Mouse (Mus musculus) embryonic facial prominence, embryonic 13.5 days (tissue): ENCODE results near the gene Il6st. TPM values are rescaled to one million over a fixed set of nuclear protein-coding genes. Genes with fewer than 3 reads are reported as not detected.

ENCODE experiments used
- ATAC-seq: fragments of 200-750 bp; cut with Nextera tagmentation; 2 replicates; pipeline ENCODE4 v1.8.0; 2017; ENCODE audit warnings: low read depth; ENCODE audit not compliant: insufficient number of reproducible peaks, insufficient read depth, low FRiP score, low TSS enrichment
- H3K27ac ChIP-seq: fragments of 300-500 bp; sonication (generic); 2 replicates; pipeline ENCODE4 v1.5.1; 2015; ENCODE audit warnings: moderate library complexity, mild to moderate bottlenecking, inconsistent platforms
- H3K27me3 ChIP-seq: fragments of 300-500 bp; sonication (generic); 2 replicates; pipeline ENCODE4 v1.6.1; 2015; ENCODE audit warnings: mild to moderate bottlenecking, inconsistent platforms
- H3K36me3 ChIP-seq: fragments of 300-500 bp; sonication (generic); 2 replicates; pipeline ENCODE4 v1.6.1; 2015; ENCODE audit warnings: mild to moderate bottlenecking, inconsistent platforms
- H3K4me1 ChIP-seq: fragments of 300-500 bp; sonication (generic); 2 replicates; pipeline ENCODE4 v1.6.1; 2015; ENCODE audit warnings: inconsistent platforms
- H3K4me2 ChIP-seq: fragments of 300-500 bp; sonication (generic); 2 replicates; pipeline ENCODE4 v1.6.1; 2015; ENCODE audit warnings: moderate library complexity, mild to moderate bottlenecking, inconsistent platforms
- H3K4me3 ChIP-seq: fragments of 300-500 bp; sonication (generic); 2 replicates; pipeline ENCODE4 v1.5.1; 2015; ENCODE audit warnings: mild to moderate bottlenecking, inconsistent platforms
- H3K9ac ChIP-seq: fragments of 300-500 bp; sonication (generic); 2 replicates; pipeline ENCODE4 v1.6.1; 2015; ENCODE audit warnings: mild to moderate bottlenecking, inconsistent platforms
- H3K9me3 ChIP-seq: fragments of 300-500 bp; sonication (generic); 2 replicates; pipeline ENCODE4 v1.6.1; 2016; ENCODE audit warnings: inconsistent platforms
- WGBS: fragments of 180-500 bp; shearing (Covaris S2); methylation state at CpG from one replicate; pipeline ENCODE4 v1.1.7; 2015; ENCODE audit warnings: mixed read lengths; 5-methylcytosine and 5-hydroxymethylcytosine counted together
- polyA plus RNA-seq: library from polyadenylated mRNA; unstranded; fragments of >200 nt; fragmentation: Nextera tagmentation; extraction: Ambion mirVana; gene quantifications from 2 replicates; pipeline ENCODE4 v1.2.1, GENCODE M21; 2015

Gene Il6st
- polyA plus RNA-seq, 1 experiment from 2014 or later = 28.1 TPM

- no peak for ATAC-seq
- Histone ChIP-seq H3K4me2 (no peak overlapping the region), H3K9ac (no peak overlapping the region), H3K36me3 (no peaks in the 10 kb centered on the region), H3K4me1 (no peaks in the 10 kb centered on the region), H3K4me3 (no peak overlapping the region), H3K27ac (no peak overlapping the region), H3K9me3 (no peaks in the 10 kb centered on the region), H3K27me3 (no peaks in the 10 kb centered on the region)
- 91% methylated on average over 11 of the region's 15 CpGs for WGBS
Observed at GRCm38 (mm10) chr13:112427521-112427920, 36.3 kb upstream of the Il6st start.

DNA sequence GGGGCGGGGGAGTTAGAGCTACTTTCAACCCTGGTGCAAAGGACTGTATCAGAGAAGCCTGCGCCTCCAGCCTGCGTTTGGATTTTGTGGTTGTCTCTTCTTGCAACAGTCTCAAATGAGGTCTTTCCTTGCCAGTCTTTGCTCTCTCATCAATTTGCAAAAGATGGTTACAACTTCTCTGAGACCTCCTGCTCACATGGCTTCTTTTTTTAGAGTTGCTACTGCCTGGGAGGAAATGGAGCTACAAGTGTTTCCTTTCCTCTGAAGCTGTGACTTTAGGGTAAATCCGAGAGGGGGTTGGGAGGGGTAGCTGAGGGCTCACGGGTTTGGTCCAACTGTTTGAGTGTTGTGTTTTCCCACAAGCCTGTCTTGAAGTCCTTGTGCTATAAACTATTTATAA, 30.6 kb upstream of the Il6st start:
- H3K4me2 ChIP-seq = no peak overlapping the region
- no peak for ATAC-seq
- H3K9ac ChIP-seq = no peak overlapping the region
- H3K27me3 ChIP-seq = no peaks in the 10 kb centered on the region
- 52% methylated on average over 5 of the region's 5 CpGs for WGBS
- H3K4me1 ChIP-seq = peaks cover 14% of the 10 kb centered on the region
- no peak overlapping the region for H3K4me3 ChIP-seq
- no peak overlapping the region for H3K27ac ChIP-seq
- H3K36me3 ChIP-seq = no peaks in the 10 kb centered on the region
- no peaks in the 10 kb centered on the region for H3K9me3 ChIP-seq

GRCm38 (mm10) chr13:112435241-112436075, 28.4 kb upstream of the Il6st start:
- Histone ChIP-seq H3K4me1 (peaks cover 28% of the 10 kb centered on the region), H3K36me3 (no peaks in the 10 kb centered on the region), H3K9ac (no peak overlapping the region), H3K9me3 (no peaks in the 10 kb centered on the region), H3K27ac (no peak overlapping the region), H3K27me3 (no peaks in the 10 kb centered on the region), H3K4me2 (no peak overlapping the region), H3K4me3 (no peak overlapping the region)
- no peak for ATAC-seq
- 61% methylated on average over 8 of the region's 8 CpGs for WGBS

GRCm38 (mm10) chr13:112436288-112436687, 27.6 kb upstream of the Il6st start:
- H3K27ac ChIP-seq = no peak overlapping the region
- peaks cover 28% of the 10 kb centered on the region for H3K4me1 ChIP-seq
- no peaks in the 10 kb centered on the region for H3K36me3 ChIP-seq
- ATAC-seq = no peak
- no peaks in the 10 kb centered on the region for H3K27me3 ChIP-seq
- H3K9me3 ChIP-seq = no peaks in the 10 kb centered on the region
- no peak overlapping the region for H3K9ac ChIP-seq
- WGBS = 87% methylated on average over 7 of the region's 7 CpGs
- no peak overlapping the region for H3K4me3 ChIP-seq
- H3K4me2 ChIP-seq = no peak overlapping the region

GRCm38 (mm10) chr13:112438001-112438868, 25.6 kb upstream of the Il6st start:
- H3K4me2 ChIP-seq = no peak overlapping the region
- no peak overlapping the region for H3K9ac ChIP-seq
- no peak overlapping the region for H3K27ac ChIP-seq
- H3K9me3 ChIP-seq = no peaks in the 10 kb centered on the region
- peaks cover 26% of the 10 kb centered on the region for H3K4me1 ChIP-seq
- WGBS = 90% methylated on average over 21 of the region's 21 CpGs
- ATAC-seq = no peak
- H3K4me3 ChIP-seq = no peak overlapping the region
- no peaks in the 10 kb centered on the region for H3K27me3 ChIP-seq
- H3K36me3 ChIP-seq = no peaks in the 10 kb centered on the region

DNA sequence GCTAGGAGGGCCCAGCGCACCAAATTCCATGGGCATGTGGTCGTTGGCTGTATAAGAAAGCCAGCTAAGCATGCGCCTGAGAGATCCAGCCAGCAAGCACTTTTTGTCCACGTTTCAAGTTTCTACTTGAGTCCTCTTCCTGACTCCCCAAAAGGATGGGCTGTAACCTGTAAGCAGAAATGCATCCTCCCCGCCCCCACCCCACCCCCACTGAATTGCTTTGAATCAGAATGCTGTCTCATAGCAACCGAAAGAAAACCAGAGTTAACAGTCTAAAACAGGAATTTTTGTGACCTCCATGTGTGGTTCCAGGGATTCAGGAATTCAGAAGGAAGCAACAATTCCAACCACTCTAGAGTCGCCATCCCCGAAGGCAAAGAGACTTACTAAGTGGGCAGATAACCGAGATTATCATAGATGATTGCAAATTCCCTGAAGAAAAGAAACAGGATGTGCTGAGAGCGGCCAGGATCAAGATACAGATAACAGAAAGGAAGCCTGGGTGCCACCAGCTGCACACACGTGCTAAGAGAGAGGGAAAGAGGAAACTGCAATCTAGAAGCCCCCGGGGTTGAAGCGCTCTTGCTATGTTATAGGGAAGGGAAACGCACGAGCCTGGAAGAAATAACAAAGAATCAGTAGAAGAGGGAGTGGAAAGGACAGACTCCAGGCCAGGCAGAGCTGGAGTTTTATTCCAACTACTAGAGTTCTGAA, 24.6 kb upstream of the Il6st start:
- Histone ChIP-seq H3K27me3 (no peaks in the 10 kb centered on the region), H3K4me3 (peak overlapping the region; percentile 14; the same call in 1 of the 2 replicates), H3K27ac (peak overlapping the region; percentile 72), H3K4me2 (peak overlapping the region; percentile 39), H3K36me3 (no peaks in the 10 kb centered on the region), H3K9ac (no peak overlapping the region), H3K4me1 (peaks cover 22% of the 10 kb centered on the region), H3K9me3 (no peaks in the 10 kb centered on the region)
- WGBS = 37% methylated on average over 15 of the region's 15 CpGs
- ATAC-seq = no peak

GRCm38 (mm10) chr13:112439917-112440361, 23.9 kb upstream of the Il6st start:
- peaks cover 22% of the 10 kb centered on the region for H3K4me1 ChIP-seq
- no peaks in the 10 kb centered on the region for H3K9me3 ChIP-seq
- H3K9ac ChIP-seq = no peak overlapping the region
- peak overlapping the region; percentile 72 for H3K27ac ChIP-seq
- WGBS = 20% methylated on average over 9 of the region's 9 CpGs
- H3K27me3 ChIP-seq = no peaks in the 10 kb centered on the region
- peak overlapping the region; percentile 14; the same call in 1 of the 2 replicates for H3K4me3 ChIP-seq
- no peak for ATAC-seq
- H3K36me3 ChIP-seq = no peaks in the 10 kb centered on the region
- peak overlapping the region; percentile 39 for H3K4me2 ChIP-seq

DNA sequence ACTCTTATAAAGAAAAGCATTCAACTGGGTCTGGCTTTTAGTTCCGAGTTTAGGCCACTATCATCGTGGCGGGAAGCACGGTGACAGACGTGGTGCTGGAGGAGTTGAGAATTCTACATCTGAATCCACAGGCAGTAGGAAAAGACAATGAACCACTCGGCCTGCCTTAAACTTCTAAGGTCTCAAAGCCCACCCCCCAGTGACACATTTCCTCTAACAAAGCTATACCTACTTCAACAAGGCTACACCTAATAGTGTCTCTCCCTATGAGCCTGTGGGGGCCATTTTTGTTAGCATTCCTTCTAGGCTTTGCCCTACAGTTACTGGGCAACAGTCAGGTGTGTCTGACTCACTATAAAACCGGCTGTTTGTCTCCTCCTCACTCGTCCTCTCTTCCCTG, 23.2 kb upstream of the Il6st start:
- no peak for ATAC-seq
- no peak overlapping the region for H3K27ac ChIP-seq
- no peaks in the 10 kb centered on the region for H3K9me3 ChIP-seq
- H3K9ac ChIP-seq = no peak overlapping the region
- H3K27me3 ChIP-seq = no peaks in the 10 kb centered on the region
- 72% methylated on average over 8 of the region's 8 CpGs for WGBS
- no peak overlapping the region for H3K4me3 ChIP-seq
- no peak overlapping the region for H3K4me2 ChIP-seq
- H3K36me3 ChIP-seq = no peaks in the 10 kb centered on the region
- H3K4me1 ChIP-seq = peaks cover 18% of the 10 kb centered on the region

GRCm38 (mm10) chr13:112442867-112443529, 20.9 kb upstream of the Il6st start:
- no peaks in the 10 kb centered on the region for H3K36me3 ChIP-seq
- 83% methylated on average over 7 of the region's 7 CpGs for WGBS
- ATAC-seq = no peak
- no peak overlapping the region for H3K9ac ChIP-seq
- no peak overlapping the region for H3K27ac ChIP-seq
- H3K4me3 ChIP-seq = no peak overlapping the region
- H3K4me1 ChIP-seq = peaks cover 15% of the 10 kb centered on the region
- H3K9me3 ChIP-seq = no peaks in the 10 kb centered on the region
- no peak overlapping the region for H3K4me2 ChIP-seq
- H3K27me3 ChIP-seq = no peaks in the 10 kb centered on the region

DNA sequence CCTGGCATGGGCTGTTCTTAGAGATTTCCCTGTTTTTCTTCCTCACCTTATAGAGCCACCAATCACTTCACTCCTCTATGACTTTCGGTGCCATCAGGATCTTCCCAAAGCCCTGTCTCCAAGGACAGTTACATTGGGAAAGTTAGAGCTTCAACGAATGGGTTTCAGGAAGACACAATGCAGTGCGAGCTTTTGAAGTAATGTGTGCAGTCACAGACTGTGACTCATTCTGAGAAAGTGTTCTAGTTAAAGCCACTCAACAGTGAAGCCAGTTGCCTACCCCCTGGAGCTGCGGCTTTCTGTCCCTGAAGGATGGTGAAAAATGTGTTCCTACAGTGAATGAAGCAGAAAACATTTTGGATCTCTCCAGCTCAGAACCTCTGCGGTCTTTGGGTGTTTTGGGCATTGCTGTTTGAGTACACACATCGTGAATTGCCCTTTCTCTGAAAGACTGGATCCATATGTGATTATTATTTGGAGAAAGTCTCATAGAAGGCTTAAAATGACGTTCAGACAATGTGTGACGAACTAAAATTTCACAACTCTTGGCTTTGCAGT, 16.7 kb upstream of the Il6st start:
- Histone ChIP-seq H3K4me2 (no peak overlapping the region), H3K27me3 (no peaks in the 10 kb centered on the region)
- WGBS = 83% methylated on average over 8 of the region's 8 CpGs

GRCm38 (mm10) chr13:112450210-112450609, 13.7 kb upstream of the Il6st start:
- Histone ChIP-seq H3K4me2 (no peak overlapping the region), H3K4me3 (no peak overlapping the region), H3K36me3 (no peaks in the 10 kb centered on the region), H3K9ac (no peak overlapping the region), H3K27ac (no peak overlapping the region), H3K4me1 (no peaks in the 10 kb centered on the region), H3K27me3 (no peaks in the 10 kb centered on the region), H3K9me3 (no peaks in the 10 kb centered on the region)
- WGBS = 75% methylated on average over 3 of the region's 3 CpGs
- no peak for ATAC-seq

More for the DNA sequence above, 16.7 kb upstream of the Il6st start:
- H3K36me3 ChIP-seq = no peaks in the 10 kb centered on the region
- no peaks in the 10 kb centered on the region for H3K9me3 ChIP-seq
- no peak overlapping the region for H3K27ac ChIP-seq
- ATAC-seq = no peak
- no peak overlapping the region for H3K9ac ChIP-seq
- no peaks in the 10 kb centered on the region for H3K4me1 ChIP-seq
- no peak overlapping the region for H3K4me3 ChIP-seq
